Mouse (Mus musculus) C2C12 (cell line): ENCODE measurements around the gene Olfr212.
"Not testable (repeated sequence)": the region's sequence is repeated elsewhere in the genome, so short reads cannot be mapped to it uniquely, and the experiment has no call there.

Experiments
- CEBPB ChIP-seq: IDR thresholded peaks from one replicate; pipeline ENCODE4 v1.6.1; 2011; ENCODE audit warnings: low read depth, mild to moderate bottlenecking, control low read depth, moderate library complexity
- CTCF ChIP-seq: IDR thresholded peaks from one replicate; pipeline ENCODE4 v1.5.1; 2011; ENCODE audit not compliant: control insufficient read depth, insufficient read depth, insufficient read length
- FOSL1 ChIP-seq: IDR thresholded peaks from one replicate; pipeline ENCODE4 v1.8.0; 2011; ENCODE audit warnings: mild to moderate bottlenecking, low read length; ENCODE audit not compliant: poor library complexity, insufficient read depth, severe bottlenecking
- MAX ChIP-seq: IDR thresholded peaks from one replicate; pipeline ENCODE4 v1.6.1; 2011; ENCODE audit warnings: mild to moderate bottlenecking, control low read depth
- MYOD1 ChIP-seq: IDR thresholded peaks from one replicate; pipeline ENCODE4 v1.6.1; 2011; ENCODE audit warnings: low read depth; ENCODE audit not compliant: control insufficient read depth, insufficient read length
- MYOG ChIP-seq: IDR thresholded peaks from one replicate; pipeline ENCODE4 v1.6.1; 2011; ENCODE audit not compliant: control insufficient read depth, insufficient read length; ENCODE audit errors: extremely low read depth
- USF1 ChIP-seq: IDR thresholded peaks from one replicate; pipeline ENCODE4 v1.6.1; 2011; ENCODE audit warnings: low read depth, mild to moderate bottlenecking, control low read depth, moderate library complexity

GRCm38 (mm10) chr6:116550841-116551240, 44.5 kb downstream of the Olfr212 start, which contains the start of gene Gm5580:
- TF ChIP-seq CTCF, USF1, CEBPB, MAX, FOSL1, MYOD1, MYOG: not testable (repeated sequence)
